Mouse (Mus musculus): Measurements from ENCODE around the gene 1700019A02Rik.

DNA sequence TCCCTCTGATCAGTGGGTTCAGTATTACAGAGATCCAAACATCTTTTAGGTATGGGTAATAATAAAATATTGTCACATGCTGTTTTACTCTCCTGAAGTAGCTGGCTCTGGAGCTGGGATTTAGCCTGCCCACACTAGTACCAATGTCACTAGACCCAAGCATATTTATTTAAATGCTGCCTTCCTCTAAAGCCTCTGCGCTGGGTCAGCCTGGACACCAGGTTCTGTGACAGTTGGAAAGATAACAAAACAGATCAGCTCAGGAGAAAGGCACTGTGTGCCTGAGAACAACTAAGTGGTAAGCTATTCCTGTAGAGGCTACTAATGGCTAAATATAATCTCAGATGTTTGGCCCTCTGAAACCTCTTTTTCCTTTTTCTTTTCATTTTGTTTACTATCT is 76.9 kb downstream of the 1700019A02Rik start:
- no peak for TF ChIP-seq CTCF (IDR thresholded peaks at IDR 0.05; ENCODE audit: low read depth)
- TF ChIP-seq EP300 (IDR thresholded peaks at IDR 0.05; ENCODE audit: low read depth) = no peak
